Mouse (Mus musculus) forebrain, postnatal 0 days (tissue): ENCODE measurements around the gene Rrp8. TPM values are rescaled to one million over a fixed set of nuclear protein-coding genes. Genes with fewer than 3 reads are reported as not detected.

Experiments used
- ATAC-seq: fragments of 200-750 bp; cut with Nextera tagmentation; 2 replicates; pipeline ENCODE4 v1.8.0; 2017; ENCODE audit warnings: mild to moderate bottlenecking, moderate library complexity
- DNase-seq: peaks from one replicate; pipeline ENCODE4 v3.0.0-alpha.2; 2015
- H3K27ac ChIP-seq: fragments of 300-500 bp; sonication (generic); 2 replicates; pipeline ENCODE4 v1.5.1; 2014; ENCODE audit warnings: low read depth, mild to moderate bottlenecking, antibody characterized with exemption, low read length, moderate library complexity, mixed read lengths
- H3K27me3 ChIP-seq: fragments of 300-500 bp; sonication (generic); 2 replicates; pipeline ENCODE4 v1.6.1; 2014; ENCODE audit warnings: mild to moderate bottlenecking, low read length, mixed read lengths; ENCODE audit not compliant: insufficient read depth
- H3K36me3 ChIP-seq: fragments of 300-500 bp; sonication (generic); 2 replicates; pipeline ENCODE4 v1.6.1; 2014; ENCODE audit warnings: mild to moderate bottlenecking, moderate library complexity; ENCODE audit not compliant: insufficient read depth
- H3K4me1 ChIP-seq: fragments of 300-500 bp; sonication (generic); 2 replicates; pipeline ENCODE4 v1.6.1; 2014; ENCODE audit warnings: antibody characterized with exemption; ENCODE audit not compliant: insufficient read depth
- H3K4me2 ChIP-seq: fragments of 300-500 bp; sonication (generic); 2 replicates; pipeline ENCODE4 v1.6.1; 2014; ENCODE audit warnings: low read depth, mild to moderate bottlenecking, moderate library complexity
- H3K4me3 ChIP-seq: fragments of 300-500 bp; sonication (generic); 2 replicates; pipeline ENCODE4 v1.5.1; 2014; ENCODE audit warnings: low read depth, low read length, mixed read lengths
- H3K9ac ChIP-seq: fragments of 300-500 bp; sonication (generic); 2 replicates; pipeline ENCODE4 v1.6.1; 2014; ENCODE audit warnings: mild to moderate bottlenecking
- H3K9me3 ChIP-seq: fragments of 300-500 bp; sonication (generic); 2 replicates; pipeline ENCODE4 v1.6.1; 2016; ENCODE audit warnings: low read length
- CTCF ChIP-seq: sonication (generic); IDR thresholded peaks from 2 replicates; pipeline ENCODE4 v1.5.1; 2016; ENCODE audit warnings: antibody characterized with exemption, control low read depth, low read depth
- WGBS: fragments of 180-500 bp; shearing (Covaris S2); extraction: QIAGEN DNeasy Blood & Tissue Kit; methylation state at CpG from one replicate; pipeline ENCODE4 v1.1.7; 2014; 5-methylcytosine and 5-hydroxymethylcytosine counted together
- polyA plus RNA-seq: library from polyadenylated mRNA; unstranded; fragments of >200 nt; fragmentation: Nextera tagmentation; extraction: Ambion mirVana; gene quantifications from 2 replicates; pipeline ENCODE4 v1.2.1, GENCODE M21; 2015
- total RNA-seq: library from RNA; depleted of rRNA; stranded (reverse); fragments of >200 nt; gene quantifications from 2 replicates; pipeline ENCODE4 v1.2.3, GENCODE M21; 2014

The Rrp8 gene
- total and polyA plus RNA-seq, 2 experiments from 2014 or later, result 19.1 to 26.6 TPM

DNA sequence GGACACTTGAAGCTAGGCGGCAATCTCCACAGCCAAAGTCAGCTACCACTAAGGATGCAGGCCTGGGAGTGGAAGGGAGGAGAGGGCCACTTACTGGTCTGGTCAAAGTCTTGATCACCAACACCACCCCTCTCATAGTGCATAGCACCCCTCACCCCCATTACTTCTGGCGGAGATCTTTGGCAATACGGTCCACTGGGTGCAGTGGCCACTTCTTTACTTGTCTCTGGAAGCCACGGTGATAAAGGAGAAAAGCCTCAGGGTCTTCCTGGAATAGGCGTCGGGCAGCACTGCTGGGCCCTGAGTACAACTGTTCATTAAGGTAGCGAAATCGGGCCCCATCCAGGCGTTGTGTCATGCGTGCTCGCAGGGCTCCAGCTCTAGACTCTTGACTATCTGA lies 3.3 kb downstream of the Rrp8 start:
- peaks cover 9% of the 10 kb centered on the region for H3K4me1 ChIP-seq
- no peak overlapping the region for H3K27ac ChIP-seq
- no peaks in the 10 kb centered on the region for H3K27me3 ChIP-seq
- WGBS, result 97% methylated on average over 11 of the region's 11 CpGs
- DNase-seq (no peak), ATAC-seq (no peak)
- no peaks in the 10 kb centered on the region for H3K9me3 ChIP-seq
- H3K4me3 ChIP-seq, result no peak overlapping the region
- no peak overlapping the region for H3K4me2 ChIP-seq
- no peak overlapping the region for H3K9ac ChIP-seq
- peaks cover 37% of the 10 kb centered on the region for H3K36me3 ChIP-seq
- TF ChIP-seq CTCF, result no peak

DNA sequence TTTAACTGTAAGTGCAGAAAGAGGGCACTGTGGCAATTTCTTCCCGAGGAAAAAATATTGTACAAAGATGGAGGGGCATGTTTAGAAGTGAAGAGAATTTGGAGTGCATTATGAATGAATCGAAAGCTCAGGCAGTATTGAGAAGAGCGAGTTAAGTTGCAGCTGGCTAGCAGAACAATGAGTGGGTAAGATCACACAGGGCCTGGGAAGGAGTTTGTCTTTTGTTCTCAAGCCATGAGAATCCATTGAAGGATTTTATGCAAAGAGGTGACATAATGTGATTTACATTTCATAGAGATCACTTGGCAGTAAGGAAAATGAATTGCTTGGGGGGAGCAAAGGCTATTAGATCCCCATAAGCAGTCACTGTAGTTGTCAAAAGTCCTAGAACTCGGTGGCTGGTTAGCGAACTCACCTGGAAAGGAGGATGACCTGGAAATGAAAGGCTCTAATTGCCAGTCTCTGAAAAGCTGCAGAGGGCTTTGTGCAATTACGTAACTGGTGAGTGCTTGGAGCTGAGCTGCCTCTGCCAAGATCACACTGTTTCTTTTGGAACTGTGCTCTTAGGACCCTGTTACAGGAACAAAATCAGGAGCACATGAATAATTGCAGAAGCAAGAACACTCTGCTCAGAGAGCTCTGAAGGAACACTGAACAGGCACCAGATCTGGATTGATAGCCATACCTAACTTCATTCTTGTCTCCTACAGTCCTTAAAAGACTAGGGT lies 8.3 kb downstream of the Rrp8 start:
- H3K36me3 ChIP-seq, result peaks cover 33% of the 10 kb centered on the region
- no peak overlapping the region for H3K4me3 ChIP-seq
- peak overlapping the region; percentile 60 for H3K27ac ChIP-seq
- TF ChIP-seq CTCF, result no peak
- H3K4me1 ChIP-seq, result no peaks in the 10 kb centered on the region
- no peaks in the 10 kb centered on the region for H3K9me3 ChIP-seq
- 0 out of 2 replicates have a peak overlapping the region, but pooled peaks have one; percentile 10 for H3K9ac ChIP-seq
- ATAC-seq (peak; percentile 63), DNase-seq (peak; percentile 55)
- no peak overlapping the region; the same call in 1 of the 2 replicates for H3K4me2 ChIP-seq
- no peaks in the 10 kb centered on the region for H3K27me3 ChIP-seq
- WGBS, result 18% methylated on average over 6 of the region's 6 CpGs

DNA sequence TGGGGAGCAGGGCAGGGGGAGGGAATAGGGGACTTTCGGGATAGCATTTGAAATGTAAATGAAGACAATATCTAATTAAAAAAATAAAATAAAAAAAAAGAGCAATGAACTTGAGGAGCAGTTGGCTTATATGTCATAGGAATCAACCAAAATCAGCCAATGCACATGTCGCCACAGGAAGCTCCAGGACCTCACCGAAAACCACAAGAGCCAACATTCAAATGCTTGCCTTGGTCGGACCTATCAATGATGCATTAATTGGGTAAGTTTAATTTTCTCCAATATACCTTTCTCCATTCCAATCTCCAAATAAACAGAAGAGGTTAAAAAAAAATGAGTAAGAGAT lies 10.2 kb downstream of the Rrp8 start:
- Histone ChIP-seq H3K4me1 (no peaks in the 10 kb centered on the region), H3K4me2 (no peak overlapping the region), H3K36me3 (peaks cover 15% of the 10 kb centered on the region), H3K9ac (no peak overlapping the region), H3K27me3 (no peaks in the 10 kb centered on the region), H3K4me3 (no peak overlapping the region), H3K9me3 (no peaks in the 10 kb centered on the region), H3K27ac (no peak overlapping the region)
- WGBS, result 96% methylated on average over 4 of the region's 4 CpGs
- TF ChIP-seq CTCF, result no peak
- no peak for ATAC-seq
- DNase-seq, result no peak

DNA sequence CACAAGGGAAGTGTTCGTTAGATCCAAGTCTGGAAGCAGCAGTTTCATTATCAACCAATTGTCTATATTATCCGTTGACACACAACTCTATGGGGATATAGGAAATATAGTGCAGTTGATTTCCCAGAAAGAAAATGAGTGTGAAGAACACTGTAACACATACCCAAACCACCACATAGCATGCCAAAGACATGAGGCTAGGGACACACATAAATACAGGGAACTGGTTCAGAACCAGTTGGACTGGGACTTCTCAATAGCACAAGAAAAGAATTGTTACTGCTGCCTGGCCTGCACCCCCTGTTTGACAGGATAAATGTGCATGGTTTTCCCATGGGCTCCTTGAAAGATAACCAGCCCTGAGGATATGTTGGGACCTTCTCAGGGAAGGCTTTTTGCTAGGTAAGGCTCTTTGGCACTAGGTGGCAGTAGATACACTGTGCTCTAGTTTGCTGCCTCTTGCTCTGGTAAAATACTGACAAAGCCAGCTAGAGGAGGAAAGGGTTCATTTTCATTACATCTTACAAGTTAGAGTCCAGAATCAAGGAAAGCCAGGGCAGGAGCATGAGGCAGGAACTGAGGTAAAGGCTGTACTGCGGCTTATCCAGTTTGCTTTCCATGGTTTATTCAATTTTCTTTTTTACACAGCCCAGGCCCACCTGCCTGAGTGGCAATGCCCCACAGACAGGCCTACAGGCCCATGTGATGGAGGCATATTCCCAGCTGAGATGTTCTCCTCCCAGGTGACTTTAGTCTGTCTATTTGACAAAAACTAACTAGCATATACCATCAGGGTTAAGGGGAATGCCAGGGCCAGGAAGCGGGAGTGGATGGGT lies 10.8 kb downstream of the Rrp8 start:
- Histone ChIP-seq H3K27me3 (no peaks in the 10 kb centered on the region), H3K4me1 (no peaks in the 10 kb centered on the region), H3K4me2 (no peak overlapping the region), H3K9ac (no peak overlapping the region), H3K27ac (0 out of 2 replicates have a peak overlapping the region, but pooled peaks have one; percentile 58), H3K36me3 (peaks cover 9% of the 10 kb centered on the region), H3K9me3 (no peaks in the 10 kb centered on the region), H3K4me3 (no peak overlapping the region)
- DNase-seq (peak; percentile 82), ATAC-seq (peak; percentile 92)
- 81% methylated on average over 4 of the region's 4 CpGs for WGBS
- TF ChIP-seq CTCF, result peak; percentile 90

DNA sequence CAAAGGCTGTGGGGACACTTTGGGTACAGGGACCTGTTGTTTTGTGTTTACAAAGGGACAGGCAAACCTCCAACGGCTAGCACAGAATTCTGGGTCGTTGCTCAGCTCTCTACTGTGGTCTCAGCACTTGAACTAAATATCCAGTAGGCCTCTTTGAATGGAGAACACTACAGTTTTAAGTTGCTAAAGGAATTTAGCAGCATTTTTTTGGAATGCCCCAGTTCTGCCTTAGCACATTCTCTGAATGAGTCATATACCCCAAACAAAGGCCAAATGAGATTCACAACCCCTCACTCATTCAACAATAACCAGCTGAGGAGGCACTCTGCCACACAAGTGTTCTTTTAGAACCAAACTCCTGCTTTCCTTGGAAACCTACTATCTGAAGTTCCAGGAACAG lies 15.3 kb downstream of the Rrp8 start:
- no peaks in the 10 kb centered on the region for H3K9me3 ChIP-seq
- H3K4me2 ChIP-seq, result no peak overlapping the region
- H3K27ac ChIP-seq, result no peak overlapping the region
- no peaks in the 10 kb centered on the region for H3K27me3 ChIP-seq
- DNase-seq, result no peak
- no peak overlapping the region for H3K9ac ChIP-seq
- H3K4me1 ChIP-seq, result no peaks in the 10 kb centered on the region
- no peaks in the 10 kb centered on the region for H3K36me3 ChIP-seq
- TF ChIP-seq CTCF, result no peak
- ATAC-seq, result no peak
- WGBS, result 56% methylated on average over 2 of the region's 2 CpGs
- H3K4me3 ChIP-seq, result no peak overlapping the region

GRCm38 (mm10) chr7:105715366-105715765 lies 21.8 kb downstream of the Rrp8 start:
- Histone ChIP-seq H3K4me3 (no peak overlapping the region), H3K36me3 (no peaks in the 10 kb centered on the region), H3K27ac (no peak overlapping the region), H3K4me1 (no peaks in the 10 kb centered on the region), H3K4me2 (no peak overlapping the region), H3K9ac (no peak overlapping the region), H3K9me3 (no peaks in the 10 kb centered on the region), H3K27me3 (no peaks in the 10 kb centered on the region)
- no peak for DNase-seq
- no peak for TF ChIP-seq CTCF
- WGBS, result 63% methylated on average over 3 of the region's 3 CpGs
- no peak for ATAC-seq

DNA sequence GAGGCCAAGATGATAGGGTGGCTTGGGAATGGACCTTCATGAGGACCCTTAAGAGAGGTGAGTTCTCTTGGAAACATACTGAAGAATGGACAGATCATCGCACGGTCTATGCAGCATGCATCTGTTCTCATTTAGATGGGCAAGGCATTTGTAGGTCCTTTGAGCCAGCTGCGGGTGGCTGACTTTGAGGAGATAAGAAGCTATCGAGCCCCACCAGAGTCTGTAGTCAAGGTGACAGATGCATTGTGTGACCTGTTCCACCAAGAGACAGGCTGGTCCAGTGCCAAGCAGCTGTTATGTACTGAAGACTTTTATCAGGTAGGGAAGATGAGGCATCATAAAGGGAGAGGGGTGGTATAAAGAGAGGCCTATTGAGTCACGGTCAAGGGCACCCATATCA lies 28.5 kb downstream of the Rrp8 start:
- Histone ChIP-seq H3K4me2 (no peak overlapping the region), H3K9ac (no peak overlapping the region), H3K9me3 (no peaks in the 10 kb centered on the region), H3K36me3 (no peaks in the 10 kb centered on the region), H3K4me3 (no peak overlapping the region), H3K27me3 (no peaks in the 10 kb centered on the region), H3K27ac (no peak overlapping the region), H3K4me1 (no peaks in the 10 kb centered on the region)
- TF ChIP-seq CTCF, result no peak
- 94% methylated on average over 5 of the region's 5 CpGs for WGBS
- DNase-seq, result no peak
- no peak for ATAC-seq
